Mouse (Mus musculus) bone marrow, adult 2 months (tissue): ENCODE results near the gene Klhl32.
"Not testable (repeated sequence)": the region's sequence is repeated elsewhere in the genome, so short reads cannot be mapped to it uniquely, and the experiment has no call there.

Experiments
- CTCF ChIP-seq: fragments of 200-500 bp; IDR thresholded peaks from 2 replicates; pipeline ENCODE4 v1.5.1; 2011; ENCODE audit warnings: low read length, control low read depth; ENCODE audit not compliant: control insufficient read depth, insufficient read depth
- POLR2A ChIP-seq: fragments of 200-500 bp; IDR thresholded peaks from 2 replicates; pipeline ENCODE4 v1.6.1; 2011; ENCODE audit warnings: low read depth, mild to moderate bottlenecking, control low read depth, low read length, borderline replicate concordance; ENCODE audit not compliant: control insufficient read depth

GRCm38 (mm10) chr4:24892293-24892692, 41.4 kb upstream of the Klhl32 start:
- not testable (repeated sequence) for TF ChIP-seq CTCF, POLR2A
